Mouse (Mus musculus): ENCODE measurements around the gene Aff4. TPM values are rescaled to one million over a fixed set of nuclear protein-coding genes. Genes with fewer than 3 reads are reported as not detected.
"Not testable (repeated sequence)": the region's sequence is repeated elsewhere in the genome, so short reads cannot be mapped to it uniquely, and the experiment has no call there.

Aff4 gene
- total RNA-seq, 2 experiments from 2014 or later = 77.9 to 80.8 TPM

DNA sequence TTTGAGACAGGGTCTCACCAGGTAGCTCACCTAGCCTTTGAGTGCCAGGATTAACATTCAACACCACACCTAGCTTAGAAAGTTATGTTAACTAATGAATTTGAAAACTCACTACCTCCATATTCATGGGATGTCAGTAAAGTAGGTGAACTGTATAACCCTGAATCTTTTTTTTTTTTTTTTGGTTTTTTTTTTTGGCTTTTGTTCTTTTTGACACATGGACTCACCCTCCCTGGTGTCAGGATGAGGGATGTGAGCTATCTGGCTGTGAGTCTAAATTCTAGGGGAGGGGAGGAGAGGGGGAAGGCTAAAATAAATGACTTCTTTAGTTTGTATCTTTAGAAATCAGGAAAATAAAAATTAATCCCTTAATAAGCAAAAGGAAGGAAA is 14.5 kb upstream of the Aff4 start:
- intact Hi-C loops (cut with DNase I) = no loop called here
- no peak for DNase-seq

GRCm38 (mm10) chr11:53336924-53337323 is 13.7 kb upstream of the Aff4 start:
- intact Hi-C loops (cut with DNase I) = no loop called here

DNA sequence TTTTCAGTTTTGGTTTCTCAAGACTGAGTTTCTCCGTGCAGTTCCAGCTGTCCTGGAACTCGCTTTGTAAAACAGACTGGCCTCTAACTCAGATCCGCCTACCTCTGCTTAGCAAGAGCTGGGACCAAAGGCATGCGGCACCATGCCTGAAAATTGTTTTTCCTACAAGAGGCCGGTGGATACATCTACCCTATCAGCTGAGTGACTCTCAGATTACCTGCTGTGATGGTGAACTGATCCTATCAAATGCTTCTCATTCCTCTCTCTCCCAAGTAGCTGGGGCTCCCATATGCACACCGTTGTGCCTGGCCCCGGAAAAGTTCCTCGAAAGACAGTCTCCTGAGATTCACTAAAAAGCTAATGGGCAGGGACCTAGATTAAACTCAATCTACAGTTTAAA is 12.9 kb upstream of the Aff4 start:
- intact Hi-C loops (cut with DNase I) = no loop called here
- no peak for DNase-seq

More at GRCm38 (mm10) chr11:53336924-53337323, 13.7 kb upstream of the Aff4 start:
- DNase-seq = no peak

GRCm38 (mm10) chr11:53341019-53341418 is 9.6 kb upstream of the Aff4 start:
- intact Hi-C loops (cut with DNase I); DNase-seq: not testable (repeated sequence)

- intact Hi-C loops (cut with DNase I) = no loop called here
- no peak for DNase-seq
These were observed 7.9 kb upstream of the Aff4 start for GRCm38 (mm10) chr11:53342711-53343110.

- intact Hi-C loops (cut with DNase I) = no loop called here
- DNase-seq = no peak
These were observed 5.3 kb upstream of the Aff4 start for GRCm38 (mm10) chr11:53345328-53345727.

DNA sequence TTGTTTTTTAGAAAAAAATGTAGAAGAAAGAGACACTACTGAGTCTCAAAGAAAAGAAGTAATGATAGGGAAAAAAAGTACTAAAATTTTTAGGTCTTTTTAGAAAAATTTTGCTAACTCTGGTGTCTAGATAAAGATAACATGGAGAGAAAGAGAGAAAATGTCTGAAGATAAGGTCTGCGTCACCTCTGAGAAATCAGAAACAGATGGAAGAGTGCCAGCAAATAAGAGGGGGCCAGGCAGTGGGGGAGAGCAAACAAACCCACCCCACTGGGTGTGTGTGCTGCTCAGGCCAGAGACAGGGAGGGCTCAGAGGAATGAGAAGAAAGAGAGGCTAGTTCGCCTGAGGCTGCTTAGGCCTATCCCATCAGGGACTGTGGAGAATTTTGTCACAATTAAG is 4.9 kb upstream of the Aff4 start:
- intact Hi-C loops (cut with DNase I) = no loop called here
- DNase-seq = no peak

DNA sequence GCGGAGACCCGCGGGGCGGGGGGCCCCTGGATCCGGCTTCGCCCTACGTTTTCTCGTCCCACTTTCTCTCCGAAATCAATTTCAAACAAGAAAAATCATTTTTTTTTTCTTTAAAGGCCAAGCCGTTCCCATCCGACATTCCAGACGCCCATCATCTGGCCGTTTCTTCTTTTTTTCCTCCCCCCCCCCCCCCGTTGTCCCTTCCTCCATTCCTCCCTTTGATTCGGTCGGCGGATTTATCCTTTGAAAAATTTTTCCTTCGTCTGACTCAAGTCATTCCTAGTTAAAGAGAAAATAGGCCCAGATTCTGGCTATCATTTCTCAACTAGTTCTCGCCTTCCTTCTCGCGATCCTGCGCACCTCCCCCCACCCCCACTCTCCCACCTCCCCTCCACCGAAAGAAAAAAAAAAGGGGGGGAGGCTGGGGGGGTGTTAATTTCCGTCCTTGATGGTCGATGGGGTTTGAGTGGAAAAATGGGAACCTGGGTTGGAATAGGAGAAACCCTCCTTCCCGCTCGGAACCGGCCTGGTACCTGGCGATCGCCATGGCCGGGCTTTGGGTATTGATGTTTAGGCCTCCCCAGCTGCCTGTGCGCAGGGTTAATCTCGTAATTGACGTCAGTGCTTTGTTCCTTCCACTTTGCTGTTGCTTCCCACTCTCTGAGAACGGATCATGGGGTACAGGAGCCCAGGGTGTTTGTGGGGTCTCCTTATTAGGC is 750 bp downstream of the Aff4 start:
- peak in 1 of 2 experiments; percentile 40 for DNase-seq
- intact Hi-C loops (cut with DNase I) = loop anchor here (5.0 kb wide), 1 partner anchor 54 kb away; no protein-coding TSS in a partner anchor

- intact Hi-C loops (cut with DNase I) = loop anchor here (5.0 kb wide), 1 partner anchor 55 kb away; no protein-coding TSS in a partner anchor
- no peak for DNase-seq
These were observed 1.4 kb downstream of the Aff4 start for GRCm38 (mm10) chr11:53351943-53352590.

- intact Hi-C loops (cut with DNase I) = no loop called here
These were observed 8.0 kb downstream of the Aff4 start for GRCm38 (mm10) chr11:53358504-53359155.

GRCm38 (mm10) chr11:53367032-53367431 is 16.4 kb downstream of the Aff4 start:
- intact Hi-C loops (cut with DNase I) = loop anchor here (5.0 kb wide), 1 partner anchor 35 kb away; no protein-coding TSS in a partner anchor
- DNase-seq = no peak

More at GRCm38 (mm10) chr11:53358504-53359155, 8.0 kb downstream of the Aff4 start:
- no peak for DNase-seq

DNA sequence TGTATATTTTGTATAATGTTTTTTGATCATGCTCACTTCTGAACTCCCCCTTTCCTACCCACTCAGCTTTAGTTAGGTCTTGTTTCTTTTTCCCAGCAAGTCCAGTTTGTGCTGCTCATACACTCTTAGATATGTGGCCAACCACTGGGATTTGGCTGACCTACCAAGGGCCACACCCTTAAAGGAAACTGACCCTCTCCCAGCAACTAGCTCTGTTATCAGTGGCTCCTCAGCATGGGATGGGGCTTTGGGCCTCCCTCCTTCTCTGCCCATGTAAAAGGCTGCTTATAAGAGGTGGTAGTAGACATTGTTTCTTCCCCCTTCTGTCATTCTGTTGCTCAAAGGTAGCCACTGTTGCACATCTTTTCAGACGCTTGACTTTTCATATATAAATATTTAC is 28.3 kb downstream of the Aff4 start:
- intact Hi-C loops (cut with DNase I) = no loop called here
- no peak for DNase-seq

- intact Hi-C loops (cut with DNase I) = no loop called here
- no peak for DNase-seq
These were observed 33.3 kb downstream of the Aff4 start for GRCm38 (mm10) chr11:53383758-53384428.

- no peak for DNase-seq
- intact Hi-C loops (cut with DNase I) = no loop called here
These were observed 43.2 kb downstream of the Aff4 start for GRCm38 (mm10) chr11:53393856-53394255.

- no peak for DNase-seq
- intact Hi-C loops (cut with DNase I) = loop anchor here (5.0 kb wide), 1 partner anchor 36 kb away; no protein-coding TSS in a partner anchor
These were observed 53.0 kb downstream of the Aff4 start for GRCm38 (mm10) chr11:53403638-53404037.

GRCm38 (mm10) chr11:53411738-53412137 is 61.1 kb downstream of the Aff4 start:
- intact Hi-C loops (cut with DNase I) = no loop called here
- DNase-seq = no peak

GRCm38 (mm10) chr11:53413871-53414270 is 63.2 kb downstream of the Aff4 start:
- DNase-seq = no peak
- intact Hi-C loops (cut with DNase I) = no loop called here

DNA sequence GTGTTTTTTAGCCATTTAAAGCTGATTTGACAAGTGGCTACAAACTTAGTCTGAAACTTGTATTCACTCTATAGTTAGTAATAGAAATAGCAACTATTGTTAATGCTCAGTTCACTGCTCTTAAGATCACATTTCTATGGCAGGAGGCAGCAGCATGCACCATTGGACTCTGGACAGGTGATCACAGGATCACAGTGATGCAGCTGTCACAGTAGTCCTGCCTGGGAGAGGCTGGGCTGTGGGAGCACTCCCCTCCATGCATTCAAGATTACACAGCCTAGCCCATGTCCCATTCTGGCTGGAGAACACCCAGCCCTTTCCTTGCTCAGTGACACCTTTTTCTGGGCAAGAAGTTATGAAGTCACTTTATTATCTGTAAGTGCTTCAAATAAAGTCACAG is 67.4 kb downstream of the Aff4 start:
- intact Hi-C loops (cut with DNase I) = no loop called here
- DNase-seq = no peak

GRCm38 (mm10) chr11:53423036-53423435 is 72.4 kb downstream of the Aff4 start, which contains the start of gene Leap2:
Leap2 (minus strand) TSS chr11:53423170.
- DNase-seq = no peak
- intact Hi-C loops (cut with DNase I) = no loop called here

DNA sequence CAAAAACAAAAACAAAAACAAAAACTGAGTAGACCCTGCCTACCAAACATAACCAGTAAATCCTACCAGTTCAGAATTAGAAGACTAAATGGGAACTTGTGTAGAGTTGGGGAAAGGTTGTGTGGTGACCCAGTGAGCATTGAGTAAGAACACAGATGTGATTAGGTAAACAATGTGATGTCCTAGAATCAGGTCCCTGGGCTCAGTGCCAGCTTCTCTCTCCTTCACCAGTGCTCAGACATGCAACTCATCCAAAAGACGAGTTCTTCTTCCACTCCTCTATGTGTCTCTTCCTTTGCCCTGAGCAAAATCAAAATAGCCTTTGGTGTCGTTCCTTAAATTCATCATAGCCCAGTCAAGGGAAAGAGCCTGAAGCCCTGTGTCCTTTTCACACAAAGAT is 74.2 kb downstream of the Aff4 start:
- no peak for DNase-seq
- intact Hi-C loops (cut with DNase I) = no loop called here

GRCm38 (mm10) chr11:53425251-53425650 is 74.6 kb downstream of the Aff4 start:
- intact Hi-C loops (cut with DNase I) = no loop called here
- DNase-seq = no peak
